Comparison of ENCODE assay signal across 11 mouse cellular contexts in genomic region chr11:8569232-8570028, GRCm38 (mm10).
DNase-seq lines count a peak whose midpoint lies in the region; ATAC-seq and TF ChIP-seq lines count a peak whose summit lies in the region.
"Had no signal": no experiment of that assay in that cellular context is flagged by ENCODE, and none has a peak within 500 bp of the region (broad histone marks: within the 10 kb centered on the region; RNA-seq: fewer than 3 reads in every experiment).

No protein-coding gene starts in this region.

- no peaks in the 10 kb centered on the region for H3K27me3 ChIP-seq in liver, embryonic 11.5 days (replicated peaks; ENCODE audit: control insufficient read depth, insufficient read depth, low read length)
- no peaks in the 10 kb centered on the region for H3K27me3 ChIP-seq in thymus, adult 2 months (ENCODE audit: control insufficient read depth, insufficient read depth, low read length)
- H3K27me3 ChIP-seq: limb, embryonic 15.5 days had no signal

- WGBS in liver, embryonic 11.5 days: 59% methylated on average over 7 of the region's 7 CpGs
- WGBS in thymus, adult 2 months: 72% methylated on average over 7 of the region's 7 CpGs

- H3K9me3 ChIP-seq in liver, embryonic 11.5 days (ENCODE audit: control insufficient read depth, low read length): no peaks in the 10 kb centered on the region; the same call in 1 of the 2 replicates
- H3K9me3 ChIP-seq: limb, embryonic 15.5 days had no signal

- H3K4me1 ChIP-seq in liver, embryonic 11.5 days (replicated peaks; ENCODE audit: control insufficient read depth, insufficient read depth, low read length): no peaks in the 10 kb centered on the region; the same call in none of the 2 replicates
- H3K4me1 ChIP-seq in thymus, adult 2 months (replicated peaks; ENCODE audit: control insufficient read depth, insufficient read depth, low read length): peaks cover 25% of the 10 kb centered on the region

- no peak overlapping the region for H3K9ac ChIP-seq in liver, embryonic 11.5 days (ENCODE audit: low read depth, low read length)
- H3K9ac ChIP-seq: limb, embryonic 15.5 days had no signal

- TF ChIP-seq CTCF in thymus, adult 2 months (IDR thresholded peaks at IDR 0.05; ENCODE audit: borderline replicate concordance, control insufficient read depth, extremely low read depth, insufficient read depth, low read length, poor library complexity): no peak

- H3K36me3 ChIP-seq in liver, embryonic 11.5 days (ENCODE audit: control insufficient read depth, insufficient read depth, low read length): no peaks in the 10 kb centered on the region
- H3K36me3 ChIP-seq in thymus, adult 2 months (ENCODE audit: control insufficient read depth, insufficient read depth, low read length): no peaks in the 10 kb centered on the region

- no peak overlapping the region for H3K4me3 ChIP-seq in liver, embryonic 11.5 days (ENCODE audit: low read depth, low read length)
- no peak overlapping the region for H3K4me3 ChIP-seq in thymus, adult 2 months (ENCODE audit: control insufficient read depth, insufficient read depth, low read length)
- H3K4me3 ChIP-seq: heart, adult 2 months; limb, embryonic 15.5 days had no signal

- no peak for ATAC-seq in monocyte, adult 5-6 weeks (replicated peaks; ENCODE audit: insufficient number of reproducible peaks, low FRiP score, low TSS enrichment, poor library complexity, severe bottlenecking)
- ATAC-seq in liver, embryonic 11.5 days (replicated peaks; ENCODE audit: low FRiP score): 0 out of 2 replicates have a peak, but pooled peaks have one; percentile 29

- peak overlapping the region; percentile 25; the same call in 1 of the 2 replicates for H3K27ac ChIP-seq in liver, embryonic 11.5 days (ENCODE audit: low read depth, low read length)
- H3K27ac ChIP-seq in thymus, adult 2 months (ENCODE audit: control insufficient read depth, insufficient read depth, low read length): no peak overlapping the region
- H3K27ac ChIP-seq: heart, adult 2 months; limb, embryonic 15.5 days had no signal

- TF ChIP-seq POLR2A in thymus, adult 2 months (IDR thresholded peaks at IDR 0.05; ENCODE audit: control insufficient read depth, extremely low read depth, insufficient read depth, low read length, poor library complexity): no peak

- H3K4me2 ChIP-seq in liver, embryonic 11.5 days: no peak overlapping the region
- H3K4me2 ChIP-seq: limb, embryonic 15.5 days had no signal

- peak; percentile 28 to 33 for DNase-seq in monocyte, adult 2 months (ENCODE audit: low read depth in 1 of 2, low spot score in 2 of 2)
- peak; percentile 65 for DNase-seq in gonadal fat pad, adult 2 months (ENCODE audit: low read depth)
- no peak for DNase-seq in liver, embryonic 11.5 days (ENCODE audit: low spot score)
- DNase-seq in yolk sac, embryonic 10.5 days (ENCODE audit: low spot score): peak; percentile 72
- DNase-seq in thymus, adult 2 months: no peak
- no peak for DNase-seq in cerebellum, postnatal 36 days
- DNase-seq in right cerebral cortex, adult 2 months (ENCODE audit: low spot score in 2 of 2): no peak
- DNase-seq: heart, adult 2 months; thymus, postnatal 25 days had no signal

Comparison
In these comparisons a context has a peak if more than half of its experiments do, and no peak if none do; other contexts are left out.
1. DNase-seq: peak in monocyte, adult 2 months (2 of 2), gonadal fat pad, adult 2 months (single experiment) and yolk sac, embryonic 10.5 days (single experiment); none in liver, embryonic 11.5 days (single experiment), thymus, adult 2 months (single experiment), cerebellum, postnatal 36 days (0 of 2) and right cerebral cortex, adult 2 months (0 of 2).